Mouse (Mus musculus) T-helper 17 cell (primary cell): Measurements from ENCODE around the gene Arel1.

Source experiments
- in situ Hi-C, 2 experiments: fragments of 300-600 bp; cut with MboI, MseI; formaldehyde crosslinking; loops; 1 replicate in 1 of 2; 2 replicates in 1 of 2; pipeline ENCODE4 v1.15.1; 2025; ENCODE audit warnings: high pct_unique_total_duplicates in 2 of 2

The Arel1 gene

GRCm38 (mm10) chr12:84970428-84971096, at the start of gene Arel1, which contains the start of gene Fcf1:
Gene Arel1 (minus strand): TSS chr12:84970900.
Gene Fcf1 (plus strand): TSS chr12:84970897.
- in situ Hi-C loops: no loop called here

- in situ Hi-C loops: no loop called here
Measured at GRCm38 (mm10) chr12:85012185-85012584, 41.5 kb upstream of the Arel1 start.

- in situ Hi-C loops: no loop called here
Measured at GRCm38 (mm10) chr12:85010541-85010940, 39.8 kb upstream of the Arel1 start.

- in situ Hi-C loops: no loop called here
Measured at GRCm38 (mm10) chr12:85009776-85010175, 39.1 kb upstream of the Arel1 start.

GRCm38 (mm10) chr12:85007021-85007420, 36.3 kb upstream of the Arel1 start:
- in situ Hi-C loops: no loop called here

- in situ Hi-C loops: no loop called here
Measured at GRCm38 (mm10) chr12:85006206-85006605, 35.5 kb upstream of the Arel1 start.

- in situ Hi-C loops: no loop called here
Measured at GRCm38 (mm10) chr12:84999053-84999452, 28.4 kb upstream of the Arel1 start.

- in situ Hi-C loops: no loop called here
Measured at GRCm38 (mm10) chr12:84996501-84997398, 26.1 kb upstream of the Arel1 start.

GRCm38 (mm10) chr12:84996083-84996496, 25.4 kb upstream of the Arel1 start, which contains the start of gene Ylpm1:
Gene Ylpm1 (plus strand): TSS chr12:84996321.
- in situ Hi-C loops: no loop called here

- in situ Hi-C loops: no loop called here
Measured at GRCm38 (mm10) chr12:84995112-84995761, 24.5 kb upstream of the Arel1 start.

- in situ Hi-C loops: no loop called here
Measured at GRCm38 (mm10) chr12:84989456-84989855, 18.8 kb upstream of the Arel1 start.

- in situ Hi-C loops: no loop called here
Measured at GRCm38 (mm10) chr12:84979264-84979862, 8.7 kb upstream of the Arel1 start.

- in situ Hi-C loops: loop anchor here in 1 of 2 experiments (10.0 kb wide), 1 partner anchor 475 kb away; no protein-coding TSS in a partner anchor
Measured at GRCm38 (mm10) chr12:84969656-84970427, 858 bp downstream of the Arel1 start.

GRCm38 (mm10) chr12:84968831-84969655, 1.7 kb downstream of the Arel1 start:
- in situ Hi-C loops: loop anchor here in 1 of 2 experiments (10.0 kb wide), 1 partner anchor 476 kb away; no protein-coding TSS in a partner anchor

GRCm38 (mm10) chr12:84962606-84963005, 8.1 kb downstream of the Arel1 start:
- in situ Hi-C loops: loop anchor here in 1 of 2 experiments (10.0 kb wide), 1 partner anchor 482 kb away; no protein-coding TSS in a partner anchor

GRCm38 (mm10) chr12:84958794-84959356, 11.8 kb downstream of the Arel1 start:
- in situ Hi-C loops: no loop called here

GRCm38 (mm10) chr12:84956317-84956716, 14.4 kb downstream of the Arel1 start:
- in situ Hi-C loops: no loop called here

- in situ Hi-C loops: no loop called here
Measured at GRCm38 (mm10) chr12:84952351-84952750, 18.3 kb downstream of the Arel1 start.

- in situ Hi-C loops: no loop called here
Measured at GRCm38 (mm10) chr12:84951531-84951930, 19.2 kb downstream of the Arel1 start.
